Mouse (Mus musculus): Measurements from ENCODE around the gene Gpr84.
A peak's percentile ranks its signal among the peaks of the same experiment; 100 is the strongest.

Gpr84 gene

GRCm38 (mm10) chr15:103308056-103308875 lies 2.1 kb downstream of the Gpr84 start:
- DNase-seq (ENCODE audit: extremely low spot score, low read depth, low spot score) = no peak

DNA sequence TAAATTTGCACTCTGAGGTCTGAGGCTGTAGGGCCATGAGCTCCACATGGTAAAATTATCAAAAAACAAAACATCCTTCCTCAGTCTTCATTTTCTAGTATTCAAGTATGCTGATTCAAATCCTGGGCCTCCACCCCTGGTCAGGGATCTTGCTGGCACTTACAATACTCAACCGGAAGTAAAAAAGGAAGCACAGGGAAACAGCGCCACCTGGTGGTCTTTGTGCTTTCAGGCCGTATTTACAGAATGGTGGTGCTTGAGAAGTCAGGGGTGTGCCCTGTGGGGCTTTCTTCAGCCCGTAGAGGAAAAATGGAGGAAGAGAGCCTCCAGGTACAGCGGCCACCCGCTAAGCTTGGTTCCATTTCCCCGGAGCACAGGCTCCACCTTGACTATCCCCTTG lies 3.3 kb downstream of the Gpr84 start:
- peak; percentile 99 for DNase-seq (ENCODE audit: extremely low spot score, low read depth, low spot score)

DNA sequence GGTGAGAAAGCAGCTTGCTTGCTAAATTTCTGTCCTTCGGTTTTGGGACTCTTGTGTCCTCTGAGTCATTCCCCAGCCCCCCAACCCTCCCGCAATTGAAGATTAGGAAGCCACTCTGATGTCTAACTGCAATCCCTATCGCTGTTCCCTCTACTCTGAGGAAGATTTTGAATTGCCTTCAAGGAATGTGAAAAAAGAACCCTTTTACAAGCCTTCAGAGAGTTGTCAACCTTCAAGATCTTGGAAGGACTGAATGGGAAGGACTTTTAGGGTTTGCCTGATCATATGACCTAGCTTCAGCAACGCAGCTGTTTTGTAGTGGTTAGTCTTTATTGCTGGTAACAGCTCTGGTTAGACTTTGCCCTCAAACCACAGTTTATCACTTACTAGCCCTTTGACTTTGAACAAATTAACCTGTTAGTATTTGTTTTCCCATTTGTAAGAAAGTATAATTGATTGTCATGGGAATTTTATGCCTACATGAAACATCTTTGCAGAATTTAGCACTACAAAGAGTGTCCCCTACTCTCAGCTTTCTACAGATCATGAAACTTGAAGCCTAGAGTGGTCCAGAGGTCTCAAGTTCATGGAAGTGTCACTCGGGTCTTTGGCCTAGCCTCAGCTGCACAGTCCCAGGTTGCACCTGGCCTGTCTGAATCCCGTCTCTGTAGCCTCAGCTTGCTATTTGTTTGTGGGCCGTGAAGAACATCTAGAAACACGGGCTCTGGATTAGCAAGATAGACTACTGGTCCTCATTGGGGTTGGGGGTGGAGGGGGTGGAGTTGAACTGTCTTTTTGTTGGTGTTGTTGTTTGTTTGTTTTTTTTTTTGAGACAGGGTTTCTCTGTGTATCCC lies 4.4 kb downstream of the Gpr84 start:
- no peak for DNase-seq (ENCODE audit: extremely low spot score, low read depth, low spot score)

- peak; percentile 98 for DNase-seq (ENCODE audit: extremely low spot score, low read depth, low spot score)
Observed at GRCm38 (mm10) chr15:103305070-103305678, 5.2 kb downstream of the Gpr84 start.

- no peak for DNase-seq (ENCODE audit: extremely low spot score, low read depth, low spot score)
Observed at GRCm38 (mm10) chr15:103304616-103304969, 5.8 kb downstream of the Gpr84 start.

DNA sequence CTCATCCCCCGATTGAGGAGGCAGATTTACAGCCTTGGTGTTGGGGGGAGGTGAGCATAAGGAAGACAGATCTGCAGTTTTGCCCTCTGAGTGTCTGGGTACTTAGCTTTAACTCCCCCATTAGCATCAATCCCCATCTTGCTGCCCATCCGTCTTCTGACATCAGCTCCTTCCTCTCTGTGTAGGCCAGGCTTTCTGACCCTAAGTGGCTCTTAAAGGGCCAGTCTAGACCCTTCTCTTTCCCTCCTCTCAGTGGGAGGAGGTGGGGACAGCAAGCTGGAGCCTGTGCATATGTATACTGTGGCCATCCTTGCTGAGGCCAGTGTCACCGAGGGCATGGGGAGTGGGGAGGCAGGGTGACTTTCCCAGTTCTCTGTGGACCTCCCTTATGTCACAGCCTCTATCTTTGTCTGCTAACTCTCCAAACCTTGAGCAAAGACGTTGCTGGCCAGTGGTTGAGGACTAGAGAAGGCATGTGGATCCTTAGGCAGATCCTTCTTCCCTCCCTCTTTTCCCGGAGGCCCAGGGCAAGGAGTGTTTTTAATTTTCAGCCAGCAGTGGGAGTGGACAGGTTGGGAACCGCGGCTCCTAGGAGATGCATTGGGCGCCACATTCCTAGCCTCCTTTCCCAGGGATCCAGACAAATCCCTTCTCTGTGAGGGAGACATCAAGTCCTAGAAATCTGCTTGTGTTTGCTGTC lies 6.3 kb downstream of the Gpr84 start:
- no peak for DNase-seq (ENCODE audit: extremely low spot score, low read depth, low spot score)

DNA sequence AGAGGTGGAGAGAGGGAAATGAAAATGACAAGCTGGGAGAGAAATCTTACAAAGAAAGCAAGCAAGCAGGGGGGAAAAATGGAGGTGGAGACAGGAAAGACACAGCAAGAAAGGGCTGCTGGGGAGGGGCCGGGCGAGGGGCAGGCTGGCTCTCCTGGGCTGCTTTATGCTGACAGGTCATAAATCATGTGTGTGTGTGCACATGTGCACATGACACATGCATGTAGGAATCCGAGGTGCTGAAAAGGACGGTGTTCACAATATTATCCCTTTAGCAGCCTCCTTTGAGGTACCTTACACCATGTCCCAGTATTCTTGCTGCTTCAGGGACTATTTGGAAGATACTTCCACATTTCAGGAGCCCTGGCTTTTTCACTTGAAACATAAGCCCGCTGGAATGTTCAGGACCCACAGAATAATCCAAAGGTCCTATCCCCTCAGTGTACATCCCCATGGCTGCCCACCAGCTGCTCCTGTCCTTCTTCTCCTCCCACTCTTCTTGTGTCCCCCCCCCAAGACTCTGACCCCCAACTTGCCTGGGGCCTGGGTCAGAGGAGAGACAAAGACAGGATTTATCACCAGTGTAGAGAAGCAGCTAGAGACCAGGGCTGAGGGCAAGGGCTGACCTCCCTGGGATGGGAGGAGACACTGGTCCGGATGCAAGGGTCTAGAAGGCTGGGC lies 7.9 kb downstream of the Gpr84 start:
- DNase-seq (ENCODE audit: extremely low spot score, low read depth, low spot score) = no peak

DNA sequence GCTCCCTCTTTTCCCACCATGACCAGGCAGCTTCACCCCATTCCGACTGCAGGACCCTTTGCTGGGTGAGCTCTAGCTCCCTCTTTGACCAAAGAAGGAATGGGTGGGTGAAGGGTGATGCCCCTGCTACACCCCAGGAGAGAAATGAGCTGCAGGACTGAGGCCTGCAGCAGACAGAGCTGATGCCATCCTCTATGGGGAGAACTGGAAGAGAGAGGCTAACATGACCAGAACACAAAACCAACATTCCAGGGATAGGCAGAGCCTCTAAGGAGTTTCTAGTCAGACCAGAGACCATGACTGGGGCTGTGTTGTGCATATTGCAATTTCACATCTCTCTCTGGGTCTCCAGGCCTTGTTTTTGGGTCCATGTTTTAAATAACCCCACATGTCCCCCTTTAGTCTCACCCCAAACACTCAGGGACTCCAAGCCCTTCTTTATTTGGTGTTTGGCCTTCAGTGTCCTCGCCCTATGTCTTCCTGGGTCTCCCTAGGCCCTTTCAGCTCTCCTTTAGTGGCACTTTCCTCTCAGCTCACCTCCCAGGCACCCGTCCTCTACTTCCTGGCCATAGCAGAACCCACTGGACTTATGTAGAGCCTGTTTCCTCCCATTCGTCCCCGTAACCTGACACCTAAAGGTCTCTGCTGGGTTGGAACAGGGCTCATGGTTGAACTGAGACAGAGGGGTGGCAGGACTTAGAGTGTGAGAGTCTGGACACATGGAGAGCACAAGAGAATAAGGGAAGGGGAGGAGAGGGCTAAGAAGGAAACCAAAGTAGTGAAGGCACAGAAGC lies 8.7 kb downstream of the Gpr84 start:
- no peak for DNase-seq (ENCODE audit: extremely low spot score, low read depth, low spot score)

- DNase-seq (ENCODE audit: extremely low spot score, low read depth, low spot score) = no peak
Observed at GRCm38 (mm10) chr15:103301046-103301445, 9.4 kb downstream of the Gpr84 start.

DNA sequence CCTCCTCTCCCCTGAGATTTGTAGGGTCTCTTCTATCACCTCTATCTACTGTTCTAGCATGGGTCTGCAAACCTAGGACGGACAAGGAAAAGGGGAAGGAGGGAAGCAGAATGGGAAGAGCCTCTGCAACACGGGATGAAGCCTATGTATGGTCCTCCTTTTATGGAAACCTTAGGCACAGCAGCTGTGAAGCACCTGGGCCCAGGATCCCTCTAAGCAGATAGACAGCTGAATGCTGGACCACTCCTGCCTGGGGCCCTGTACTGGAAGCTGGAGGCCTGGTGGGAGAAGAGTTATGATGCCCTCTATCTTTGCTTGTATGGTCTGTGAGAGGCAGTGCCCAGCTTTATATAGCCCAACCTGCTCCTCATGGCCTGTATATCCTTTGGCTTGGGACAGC lies 9.9 kb downstream of the Gpr84 start:
- DNase-seq (ENCODE audit: extremely low spot score, low read depth, low spot score) = no peak

DNA sequence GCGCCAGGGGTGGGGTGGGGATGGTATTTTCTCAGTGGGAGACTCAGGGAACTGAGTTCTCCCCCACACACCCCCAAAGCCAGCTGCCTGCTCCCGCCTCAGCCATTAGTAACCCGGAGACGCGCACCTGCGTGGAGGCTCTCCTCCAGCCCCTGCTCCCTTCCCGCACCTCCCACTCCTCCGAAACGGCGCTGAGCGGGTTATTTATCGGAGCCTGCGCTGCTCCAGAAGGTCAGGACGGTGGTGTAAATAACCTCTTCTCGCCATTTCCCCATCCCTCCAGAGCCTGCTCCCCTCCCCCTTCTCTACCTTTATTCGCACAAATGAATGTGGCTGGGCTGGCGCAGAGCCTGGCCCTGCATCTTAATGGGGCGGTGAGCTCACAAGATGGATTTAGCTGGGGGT lies 10.3 kb downstream of the Gpr84 start:
- DNase-seq (ENCODE audit: extremely low spot score, low read depth, low spot score) = no peak

DNA sequence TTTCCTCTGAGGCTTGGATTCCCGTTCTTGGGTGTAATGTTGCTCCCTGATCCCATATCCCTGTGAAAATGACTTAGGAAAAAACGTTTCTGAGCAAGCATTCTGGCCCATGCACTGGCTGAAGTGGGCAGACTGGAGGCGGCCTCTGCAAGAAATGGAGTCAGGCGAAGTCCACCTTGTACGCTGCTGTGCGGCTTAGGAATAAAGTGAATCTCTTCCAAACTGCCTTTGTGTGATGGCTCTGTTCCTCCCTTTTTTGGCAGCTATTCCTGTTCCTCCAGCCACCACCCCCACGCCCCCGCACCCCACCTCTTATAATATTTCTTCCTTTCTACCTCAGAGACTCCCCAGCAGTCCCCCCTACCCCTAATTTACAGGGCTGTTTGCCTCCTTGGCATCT lies 10.8 kb downstream of the Gpr84 start:
- no peak for DNase-seq (ENCODE audit: extremely low spot score, low read depth, low spot score)

DNA sequence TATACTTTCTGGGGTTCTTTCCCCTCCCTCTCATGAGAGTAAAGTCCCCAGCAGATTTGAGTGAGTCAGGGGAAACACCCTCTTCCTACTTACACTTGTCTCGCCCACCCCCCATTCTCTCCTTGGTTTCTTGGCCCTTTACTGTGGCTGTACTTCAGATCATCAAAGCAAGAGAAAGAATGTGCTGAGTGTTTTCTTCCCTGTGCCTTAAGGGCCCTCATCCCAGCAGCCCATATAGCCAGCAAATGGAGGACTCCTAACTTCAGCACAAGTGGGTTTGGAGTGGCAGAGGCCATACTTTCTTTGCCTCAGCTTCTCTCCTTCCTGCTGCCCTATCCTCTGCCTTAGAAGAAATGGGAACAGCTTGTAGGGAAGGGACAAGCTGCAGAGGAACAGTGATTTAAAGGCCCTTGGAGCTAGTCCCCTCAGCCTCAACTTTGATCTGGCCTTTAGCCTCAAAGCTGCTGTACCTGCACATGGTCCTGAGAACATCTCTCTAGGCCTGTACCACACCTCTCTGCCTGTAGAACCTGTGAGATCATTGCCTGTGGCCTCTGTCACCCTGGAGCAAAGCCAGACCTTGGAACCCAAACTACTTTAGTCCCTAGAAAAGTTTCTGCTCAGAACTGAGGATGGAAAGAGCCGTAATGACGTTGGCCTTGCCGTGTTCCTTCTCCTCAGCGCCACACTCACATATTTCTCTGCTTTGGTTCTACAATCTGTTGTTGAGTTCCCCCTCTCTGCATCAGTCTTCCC lies 11.4 kb downstream of the Gpr84 start:
- no peak for DNase-seq (ENCODE audit: extremely low spot score, low read depth, low spot score)

GRCm38 (mm10) chr15:103298026-103298425 lies 12.4 kb downstream of the Gpr84 start:
- no peak for DNase-seq (ENCODE audit: extremely low spot score, low read depth, low spot score)

GRCm38 (mm10) chr15:103297313-103297712 lies 13.1 kb downstream of the Gpr84 start:
- no peak for DNase-seq (ENCODE audit: extremely low spot score, low read depth, low spot score)

DNA sequence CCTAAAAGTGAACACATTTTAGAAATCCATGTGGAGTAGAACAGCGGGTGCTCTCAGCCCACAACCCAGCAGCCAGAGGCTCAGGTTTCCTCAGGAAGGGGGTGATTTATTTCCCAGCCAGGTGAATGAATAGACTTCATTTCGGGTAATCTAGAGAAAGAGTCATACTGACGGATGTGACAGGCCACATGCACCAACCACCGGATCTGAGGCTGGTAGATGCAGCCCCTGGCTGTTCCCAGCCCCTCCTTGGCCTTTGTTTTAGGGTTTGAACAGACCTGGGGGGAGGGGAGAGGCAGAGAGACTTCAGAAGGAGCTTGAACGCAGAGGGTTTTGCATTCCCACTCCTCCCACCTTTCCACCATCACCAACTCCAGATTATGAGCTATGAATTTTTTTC lies 14.6 kb downstream of the Gpr84 start:
- DNase-seq (ENCODE audit: extremely low spot score, low read depth, low spot score) = no peak

GRCm38 (mm10) chr15:103294649-103295048 lies 15.8 kb downstream of the Gpr84 start:
- DNase-seq (ENCODE audit: extremely low spot score, low read depth, low spot score) = no peak

- no peak for DNase-seq (ENCODE audit: extremely low spot score, low read depth, low spot score)
Observed at GRCm38 (mm10) chr15:103293375-103293774, 17.0 kb downstream of the Gpr84 start.

- DNase-seq (ENCODE audit: extremely low spot score, low read depth, low spot score) = no peak
Observed at GRCm38 (mm10) chr15:103292673-103293345, 17.6 kb downstream of the Gpr84 start.

All from hindlimb bud, embryonic 11.5 days (tissue).